Mouse (Mus musculus) frontal cortex, postnatal 36 days (tissue): ENCODE measurements at regions not wholly inside any gene's neighbourhood (a gene's known extent, or its start where the extent isn't known, plus 50 kb on each side); places are given as distances from the start of the nearest gene placed in this dataset.
"Not testable (repeated sequence)": the region's sequence is repeated elsewhere in the genome, so short reads cannot be mapped to it uniquely, and the experiment has no call there.

Experiments
- DNase-seq, 2 experiments: peaks; one replicate each; pipeline ENCODE4 v3.0.0; 2022; ENCODE audit warnings: low spot score in 2 of 2

DNA sequence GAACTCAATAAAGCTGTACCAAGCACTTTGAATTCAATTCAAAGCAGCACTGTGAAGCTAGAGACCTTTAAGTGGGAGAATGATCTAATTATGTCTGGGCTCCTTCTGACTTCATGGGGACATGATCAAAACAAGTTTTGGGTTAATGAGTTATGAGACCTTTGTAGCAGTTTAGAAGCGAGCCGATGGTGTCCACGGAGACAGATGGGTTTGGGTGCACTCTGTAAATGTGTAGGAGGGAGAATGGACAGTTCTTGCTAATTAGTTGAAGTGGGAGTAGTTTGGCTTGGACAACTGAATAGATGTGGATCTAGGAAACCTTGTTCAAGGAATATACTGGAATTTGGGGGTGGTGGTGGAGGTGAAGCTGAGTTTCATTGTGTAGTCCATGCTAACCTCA is 186.3 kb upstream of the Cldn34b3 start:
- DNase-seq: no peak

GRCm38 (mm10) chrX:76082670-76083069 is 181.4 kb upstream of the Cldn34b3 start:
- DNase-seq: peak in 1 of 2 experiments; percentile 5

DNA sequence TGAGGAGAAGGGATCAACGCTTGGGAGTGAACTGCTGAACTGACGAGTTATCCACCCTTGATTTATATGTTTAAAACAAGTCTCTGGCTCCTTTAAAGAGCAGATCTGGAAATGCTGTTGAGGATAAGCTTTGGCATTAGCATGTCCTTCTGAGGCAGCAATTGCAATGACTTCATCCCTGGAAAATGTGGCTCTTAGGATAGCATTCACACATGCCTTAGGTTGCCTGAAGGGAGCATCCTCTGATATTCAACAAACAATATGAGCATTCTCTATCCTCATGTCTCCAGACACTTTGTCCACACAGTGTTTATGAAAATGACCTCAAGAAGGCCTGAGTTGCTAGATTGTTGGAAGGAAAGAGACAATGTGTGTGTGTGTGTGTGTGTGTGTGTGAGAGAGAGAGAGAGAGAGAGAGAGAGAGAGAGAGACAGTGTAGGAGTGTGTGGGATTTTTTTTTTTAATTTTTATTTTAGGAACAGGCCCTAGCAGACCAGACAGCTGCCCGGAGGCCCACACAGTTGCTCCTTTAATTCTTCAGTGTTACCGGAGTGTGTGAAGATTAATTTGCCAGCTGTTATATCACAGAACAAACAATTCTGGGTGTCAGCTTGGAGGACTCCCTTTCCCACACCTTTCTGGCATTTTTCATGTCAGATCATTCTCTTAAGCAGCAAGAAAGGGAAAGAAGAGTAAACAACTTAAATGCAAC is 153.2 kb upstream of the Cldn34b3 start:
- no peak for DNase-seq

- no peak for DNase-seq
Observed at GRCm38 (mm10) chrX:76116086-76116485, 148.0 kb upstream of the Cldn34b3 start.

GRCm38 (mm10) chrX:76116562-76116961 is 147.5 kb upstream of the Cldn34b3 start:
- DNase-seq: no peak

GRCm38 (mm10) chrX:76120936-76121335 is 143.2 kb upstream of the Cldn34b3 start:
- DNase-seq: no peak

GRCm38 (mm10) chrX:76123355-76123754 is 140.7 kb upstream of the Cldn34b3 start:
- DNase-seq: no peak

GRCm38 (mm10) chrX:76137729-76138128 is 126.4 kb upstream of the Cldn34b3 start:
- no peak for DNase-seq

GRCm38 (mm10) chrX:76141022-76141421 is 123.1 kb upstream of the Cldn34b3 start:
- DNase-seq: no peak

DNA sequence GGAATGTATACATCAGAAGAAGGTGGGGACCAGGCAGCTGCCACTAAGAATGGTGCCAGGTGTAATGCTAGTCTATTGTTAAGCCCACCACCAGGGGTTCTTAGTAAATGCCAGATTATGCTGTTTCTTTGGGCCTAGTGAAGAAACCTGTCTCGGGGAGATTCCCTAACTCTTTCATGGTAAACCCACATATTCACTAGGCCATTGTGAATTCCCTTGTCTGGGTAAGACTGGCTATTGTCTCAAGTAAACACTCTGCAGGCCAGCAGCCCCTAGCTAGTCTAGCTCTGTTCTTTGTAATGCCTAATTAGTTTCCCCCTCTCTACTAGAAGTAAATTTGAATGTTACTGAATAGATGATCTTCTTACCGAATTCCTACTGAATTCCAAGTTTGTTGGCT is 89.3 kb upstream of the Cldn34b3 start:
- not testable (repeated sequence) for DNase-seq

- DNase-seq: peak; percentile 21 to 67
Observed at GRCm38 (mm10) chrX:76181446-76182148, 82.5 kb upstream of the Cldn34b3 start.

- DNase-seq: no peak
Observed at GRCm38 (mm10) chrX:76200607-76201006, 63.5 kb upstream of the Cldn34b3 start.

DNA sequence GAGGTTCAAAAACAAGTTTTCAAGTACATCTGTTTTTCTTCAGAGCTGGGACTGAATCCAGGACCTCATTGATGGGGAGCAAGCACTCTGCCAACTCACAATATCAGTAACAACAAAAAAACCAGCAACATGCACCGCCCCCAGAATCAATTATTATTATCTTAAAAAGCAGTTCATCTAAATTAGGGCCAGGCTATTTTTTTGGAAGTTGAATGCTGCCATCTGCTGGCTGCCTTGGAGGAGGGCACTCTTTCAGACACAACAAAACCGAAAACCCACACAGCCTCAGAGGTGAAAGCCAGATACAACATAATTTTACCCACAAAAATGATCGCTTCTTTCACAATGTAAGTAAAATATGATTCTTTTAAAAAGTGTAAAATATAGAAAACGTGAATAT is 62.7 kb upstream of the Cldn34b3 start:
- peak; percentile 8 to 19 for DNase-seq
